Mouse (Mus musculus) embryonic facial prominence, embryonic 12.5 days (tissue): ENCODE measurements around the gene Ccdc148. TPM values are rescaled to one million over a fixed set of nuclear protein-coding genes. Genes with fewer than 3 reads are reported as not detected.

Experiments used
- ATAC-seq: fragments of 200-750 bp; cut with Nextera tagmentation; 2 replicates; pipeline ENCODE4 v1.8.0; 2017; ENCODE audit not compliant: insufficient number of reproducible peaks, insufficient read depth, low FRiP score, low TSS enrichment
- H3K27ac ChIP-seq: fragments of 300-500 bp; sonication (generic); 2 replicates; pipeline ENCODE4 v1.5.1; 2016; ENCODE audit warnings: mild to moderate bottlenecking
- H3K27me3 ChIP-seq: fragments of 300-500 bp; sonication (generic); 2 replicates; pipeline ENCODE4 v1.6.1; 2016; ENCODE audit warnings: mild to moderate bottlenecking, moderate library complexity
- H3K36me3 ChIP-seq: fragments of 300-500 bp; sonication (generic); 2 replicates; pipeline ENCODE4 v1.6.1; 2016; ENCODE audit warnings: mild to moderate bottlenecking
- H3K4me1 ChIP-seq: fragments of 300-500 bp; sonication (generic); 2 replicates; pipeline ENCODE4 v1.6.1; 2016
- H3K4me2 ChIP-seq: fragments of 300-500 bp; sonication (generic); replicated peaks from 2 replicates; pipeline ENCODE4 v1.6.1; 2016; ENCODE audit warnings: mild to moderate bottlenecking, moderate library complexity
- H3K4me3 ChIP-seq: fragments of 300-500 bp; sonication (generic); 2 replicates; pipeline ENCODE4 v1.5.1; 2016; ENCODE audit warnings: mild to moderate bottlenecking
- H3K9ac ChIP-seq: fragments of 300-500 bp; sonication (generic); 2 replicates; pipeline ENCODE4 v1.6.1; 2016; ENCODE audit warnings: mild to moderate bottlenecking, moderate library complexity
- H3K9me3 ChIP-seq: fragments of 300-500 bp; sonication (generic); 2 replicates; pipeline ENCODE4 v1.6.1; 2016; ENCODE audit warnings: mild to moderate bottlenecking, moderate library complexity
- WGBS: fragments of 180-500 bp; shearing (Covaris S2); methylation state at CpG from one replicate; pipeline ENCODE4 v1.1.7; 2016; 5-methylcytosine and 5-hydroxymethylcytosine counted together
- polyA plus RNA-seq: library from polyadenylated mRNA; unstranded; fragments of >200 nt; fragmentation: Nextera tagmentation; extraction: Ambion mirVana; gene quantifications from 2 replicates; pipeline ENCODE4 v1.2.1, GENCODE M21; 2016

Ccdc148 gene
- polyA plus RNA-seq, 1 experiment from 2014 or later = 1.3 TPM

GRCm38 (mm10) chr2:59191466-59191865, 31.0 kb upstream of the Ccdc148 start:
- no peak overlapping the region for H3K4me3 ChIP-seq
- no peaks in the 10 kb centered on the region for H3K27me3 ChIP-seq
- no peak for ATAC-seq
- H3K9ac ChIP-seq = no peak overlapping the region
- H3K27ac ChIP-seq = no peak overlapping the region
- H3K4me1 ChIP-seq = 0 out of 2 replicates have a peak, but pooled peaks cover 3% of the 10 kb centered on the region
- no peak overlapping the region for H3K4me2 ChIP-seq
- H3K36me3 ChIP-seq = no peaks in the 10 kb centered on the region
- no peaks in the 10 kb centered on the region for H3K9me3 ChIP-seq
- 79% methylated on average over 8 of the region's 8 CpGs for WGBS

- no peak overlapping the region for H3K9ac ChIP-seq
- no peak overlapping the region for H3K27ac ChIP-seq
- no peak overlapping the region for H3K4me2 ChIP-seq
- no peak for ATAC-seq
- H3K36me3 ChIP-seq = no peaks in the 10 kb centered on the region
- no peak overlapping the region for H3K4me3 ChIP-seq
- no peaks in the 10 kb centered on the region for H3K9me3 ChIP-seq
- no peaks in the 10 kb centered on the region for H3K27me3 ChIP-seq
- WGBS = 88% methylated on average over 10 of the region's 10 CpGs
- 0 out of 2 replicates have a peak, but pooled peaks cover 3% of the 10 kb centered on the region for H3K4me1 ChIP-seq
Measured at GRCm38 (mm10) chr2:59190186-59190585, 29.7 kb upstream of the Ccdc148 start.

GRCm38 (mm10) chr2:59189661-59190185, 29.2 kb upstream of the Ccdc148 start:
- H3K4me2 ChIP-seq = no peak overlapping the region
- H3K9ac ChIP-seq = no peak overlapping the region
- no peak overlapping the region for H3K27ac ChIP-seq
- no peaks in the 10 kb centered on the region for H3K9me3 ChIP-seq
- no peaks in the 10 kb centered on the region for H3K27me3 ChIP-seq
- no peak for ATAC-seq
- H3K4me3 ChIP-seq = no peak overlapping the region
- no peaks in the 10 kb centered on the region for H3K36me3 ChIP-seq
- 0 out of 2 replicates have a peak, but pooled peaks cover 3% of the 10 kb centered on the region for H3K4me1 ChIP-seq
- WGBS = 93% methylated on average over 5 of the region's 5 CpGs

- Histone ChIP-seq H3K27ac (no peak overlapping the region), H3K9me3 (no peaks in the 10 kb centered on the region), H3K36me3 (no peaks in the 10 kb centered on the region), H3K4me1 (0 out of 2 replicates have a peak, but pooled peaks cover 3% of the 10 kb centered on the region), H3K27me3 (no peaks in the 10 kb centered on the region), H3K9ac (no peak overlapping the region), H3K4me2 (no peak overlapping the region), H3K4me3 (no peak overlapping the region)
- no peak for ATAC-seq
- 82% methylated on average over 8 of the region's 8 CpGs for WGBS
Measured at GRCm38 (mm10) chr2:59188306-59188705, 27.8 kb upstream of the Ccdc148 start.

GRCm38 (mm10) chr2:59186966-59187365, 26.5 kb upstream of the Ccdc148 start:
- 0 out of 2 replicates have a peak, but pooled peaks cover 2% of the 10 kb centered on the region for H3K4me1 ChIP-seq
- WGBS = 94% methylated on average over 6 of the region's 6 CpGs
- no peak for ATAC-seq
- H3K27me3 ChIP-seq = no peaks in the 10 kb centered on the region
- H3K9me3 ChIP-seq = no peaks in the 10 kb centered on the region
- H3K27ac ChIP-seq = no peak overlapping the region
- H3K36me3 ChIP-seq = no peaks in the 10 kb centered on the region
- H3K4me3 ChIP-seq = no peak overlapping the region
- no peak overlapping the region for H3K4me2 ChIP-seq
- no peak overlapping the region for H3K9ac ChIP-seq

GRCm38 (mm10) chr2:59186122-59186521, 25.6 kb upstream of the Ccdc148 start:
- Histone ChIP-seq H3K4me1 (no peaks in the 10 kb centered on the region), H3K36me3 (no peaks in the 10 kb centered on the region), H3K27ac (no peak overlapping the region), H3K4me3 (no peak overlapping the region), H3K27me3 (no peaks in the 10 kb centered on the region), H3K9ac (no peak overlapping the region), H3K9me3 (no peaks in the 10 kb centered on the region), H3K4me2 (no peak overlapping the region)
- 91% methylated on average over 8 of the region's 8 CpGs for WGBS
- no peak for ATAC-seq

- 91% methylated on average over 11 of the region's 11 CpGs for WGBS
- Histone ChIP-seq H3K27me3 (no peaks in the 10 kb centered on the region), H3K4me2 (no peak overlapping the region), H3K9ac (no peak overlapping the region), H3K36me3 (no peaks in the 10 kb centered on the region), H3K27ac (no peak overlapping the region), H3K9me3 (no peaks in the 10 kb centered on the region), H3K4me1 (no peaks in the 10 kb centered on the region), H3K4me3 (no peak overlapping the region)
- no peak for ATAC-seq
Measured at GRCm38 (mm10) chr2:59184107-59185064, 23.9 kb upstream of the Ccdc148 start.

GRCm38 (mm10) chr2:59183541-59183940, 23.1 kb upstream of the Ccdc148 start:
- ATAC-seq = no peak
- H3K27ac ChIP-seq = no peak overlapping the region
- no peaks in the 10 kb centered on the region for H3K36me3 ChIP-seq
- H3K27me3 ChIP-seq = no peaks in the 10 kb centered on the region
- no peak overlapping the region for H3K4me3 ChIP-seq
- H3K4me1 ChIP-seq = no peaks in the 10 kb centered on the region
- H3K9me3 ChIP-seq = no peaks in the 10 kb centered on the region
- 82% methylated on average over 4 of the region's 4 CpGs for WGBS
- no peak overlapping the region for H3K9ac ChIP-seq
- no peak overlapping the region for H3K4me2 ChIP-seq

- H3K27ac ChIP-seq = no peak overlapping the region
- H3K4me3 ChIP-seq = no peak overlapping the region
- H3K4me1 ChIP-seq = no peaks in the 10 kb centered on the region
- no peak overlapping the region for H3K4me2 ChIP-seq
- no peaks in the 10 kb centered on the region for H3K9me3 ChIP-seq
- no peaks in the 10 kb centered on the region for H3K36me3 ChIP-seq
- no peak for ATAC-seq
- 85% methylated on average over 15 of the region's 15 CpGs for WGBS
- no peak overlapping the region for H3K9ac ChIP-seq
- no peaks in the 10 kb centered on the region for H3K27me3 ChIP-seq
Measured at GRCm38 (mm10) chr2:59181321-59182113, 21.0 kb upstream of the Ccdc148 start.

- Histone ChIP-seq H3K27ac (no peak overlapping the region), H3K9me3 (no peaks in the 10 kb centered on the region), H3K27me3 (no peaks in the 10 kb centered on the region), H3K9ac (no peak overlapping the region), H3K4me1 (no peaks in the 10 kb centered on the region), H3K4me3 (no peak overlapping the region), H3K36me3 (no peaks in the 10 kb centered on the region), H3K4me2 (no peak overlapping the region)
- ATAC-seq = no peak
- WGBS = 59% methylated on average over 5 of the region's 5 CpGs
Measured at GRCm38 (mm10) chr2:59179487-59179886, 19.0 kb upstream of the Ccdc148 start.

- no peak overlapping the region for H3K4me3 ChIP-seq
- no peak overlapping the region for H3K27ac ChIP-seq
- H3K9me3 ChIP-seq = no peaks in the 10 kb centered on the region
- no peak overlapping the region for H3K9ac ChIP-seq
- H3K4me2 ChIP-seq = no peak overlapping the region
- H3K4me1 ChIP-seq = no peaks in the 10 kb centered on the region
- H3K36me3 ChIP-seq = no peaks in the 10 kb centered on the region
- no peaks in the 10 kb centered on the region for H3K27me3 ChIP-seq
- ATAC-seq = no peak
- 65% methylated on average over 4 of the region's 4 CpGs for WGBS
Measured at GRCm38 (mm10) chr2:59178960-59179359, 18.5 kb upstream of the Ccdc148 start.
